Mouse (Mus musculus) bone marrow, adult 2 months (tissue): Measurements from ENCODE around the gene Unk. TPM values are rescaled to one million over a fixed set of nuclear protein-coding genes. Genes with fewer than 3 reads are reported as not detected.
A peak's percentile ranks its signal among the peaks of the same experiment; 100 is the strongest.

Experiments
- H3K27ac ChIP-seq: fragments of 200-500 bp; 2 replicates; pipeline ENCODE4 v1.5.1; 2012; ENCODE audit warnings: low read depth, mild to moderate bottlenecking, control low read depth, inconsistent platforms, low read length; ENCODE audit not compliant: control insufficient read depth, poor library complexity, insufficient read depth
- H3K4me1 ChIP-seq: fragments of 200-500 bp; 2 replicates; pipeline ENCODE4 v1.6.1; 2011; ENCODE audit warnings: low read length; ENCODE audit not compliant: control insufficient read depth, insufficient read depth
- H3K4me3 ChIP-seq: fragments of 200-500 bp; replicated peaks from 2 replicates; pipeline ENCODE3; 2011; ENCODE audit warnings: mild to moderate bottlenecking, low read depth, low read length, control low read depth; ENCODE audit not compliant: control insufficient read depth
- CTCF ChIP-seq: fragments of 200-500 bp; IDR thresholded peaks from 2 replicates; pipeline ENCODE4 v1.5.1; 2011; ENCODE audit warnings: low read length, control low read depth; ENCODE audit not compliant: control insufficient read depth, insufficient read depth
- POLR2A ChIP-seq: fragments of 200-500 bp; IDR thresholded peaks from 2 replicates; pipeline ENCODE4 v1.6.1; 2011; ENCODE audit warnings: low read depth, mild to moderate bottlenecking, control low read depth, low read length, borderline replicate concordance; ENCODE audit not compliant: control insufficient read depth
- WGBS: fragments of 180-500 bp; shearing (Covaris S2); methylation state at CpG from one replicate; pipeline ENCODE4 v1.1.7; 2018; 5-methylcytosine and 5-hydroxymethylcytosine counted together
- polyA plus RNA-seq: library from polyadenylated mRNA; stranded (reverse); fragments of >200 nt; gene quantifications from 2 replicates; pipeline ENCODE4 v1.2.4, GENCODE M21; 2011; ENCODE audit warnings: low replicate concordance; ENCODE audit not compliant: missing spikeins, insufficient read depth, insufficient read length

Gene Unk
- polyA plus RNA-seq = 11.8 and 43.0 TPM in 2 replicates

- peak within 1 kb of the TSS; percentile 64 for H3K4me3 ChIP-seq
- TF ChIP-seq CTCF = no peak
- peak; percentile 96 for TF ChIP-seq POLR2A
- under 1% methylated on average over 67 of the region's 67 CpGs for WGBS
- H3K27ac ChIP-seq = peak within 1 kb of the TSS; percentile 97
- peaks cover 4% of the 10 kb centered on the region for H3K4me1 ChIP-seq
These were observed at the start of gene Unk for GRCm38 (mm10) chr11:116030088-116030897. Gene Unk, plus strand, starts transcription at chr11:116030322.

- WGBS = 87% methylated on average over 15 of the region's 15 CpGs
- Histone ChIP-seq H3K4me1 (no peaks in the 10 kb centered on the region), H3K27ac (no peak overlapping the region), H3K4me3 (no peak overlapping the region)
- no peak for TF ChIP-seq CTCF
- TF ChIP-seq POLR2A = no peak
These were observed 47.6 kb upstream of the Unk start for GRCm38 (mm10) chr11:115982472-115982871.

- TF ChIP-seq POLR2A (no peak), CTCF (no peak)
- Histone ChIP-seq H3K27ac (no peak overlapping the region), H3K4me1 (no peaks in the 10 kb centered on the region), H3K4me3 (no peak overlapping the region)
- 83% methylated on average over 8 of the region's 8 CpGs for WGBS
These were observed 46.8 kb upstream of the Unk start for GRCm38 (mm10) chr11:115983291-115983690.

GRCm38 (mm10) chr11:115989686-115990085, 40.4 kb upstream of the Unk start:
- 63% methylated on average over 15 of the region's 15 CpGs for WGBS
- H3K4me1 ChIP-seq = no peaks in the 10 kb centered on the region
- no peak overlapping the region for H3K27ac ChIP-seq
- H3K4me3 ChIP-seq = no peak overlapping the region
- TF ChIP-seq CTCF (no peak), POLR2A (no peak)

GRCm38 (mm10) chr11:115992098-115992497, 38.0 kb upstream of the Unk start:
- WGBS = 66% methylated on average over 4 of the region's 4 CpGs
- Histone ChIP-seq H3K4me1 (no peaks in the 10 kb centered on the region), H3K4me3 (no peak overlapping the region), H3K27ac (no peak overlapping the region)
- TF ChIP-seq POLR2A = no peak
- TF ChIP-seq CTCF = no peak

- no peak for TF ChIP-seq POLR2A
- TF ChIP-seq CTCF = no peak
- WGBS = 87% methylated on average over 3 of the region's 3 CpGs
- Histone ChIP-seq H3K4me1 (no peaks in the 10 kb centered on the region), H3K4me3 (no peak overlapping the region), H3K27ac (no peak overlapping the region)
These were observed 34.9 kb upstream of the Unk start for GRCm38 (mm10) chr11:115995256-115995655.

GRCm38 (mm10) chr11:115997047-115997446, 33.1 kb upstream of the Unk start:
- Histone ChIP-seq H3K27ac (no peak overlapping the region), H3K4me1 (no peaks in the 10 kb centered on the region), H3K4me3 (no peak overlapping the region)
- TF ChIP-seq CTCF (no peak), POLR2A (no peak)
- 73% methylated on average over 4 of the region's 4 CpGs for WGBS

- WGBS = 84% methylated on average over 5 of the region's 5 CpGs
- Histone ChIP-seq H3K4me1 (no peaks in the 10 kb centered on the region), H3K4me3 (no peak overlapping the region), H3K27ac (no peak overlapping the region)
- no peak for TF ChIP-seq POLR2A
- TF ChIP-seq CTCF = no peak
These were observed 32.5 kb upstream of the Unk start for GRCm38 (mm10) chr11:115997662-115998061.
